Mouse (Mus musculus) forebrain, postnatal 0 days (tissue): ENCODE results near the gene Grin2c. TPM values are rescaled to one million over a fixed set of nuclear protein-coding genes. Genes with fewer than 3 reads are reported as not detected.
A peak's percentile ranks its signal among the peaks of the same experiment; 100 is the strongest.

Source experiments
- ATAC-seq: fragments of 200-750 bp; cut with Nextera tagmentation; 2 replicates; pipeline ENCODE4 v1.8.0; 2017; ENCODE audit warnings: mild to moderate bottlenecking, moderate library complexity
- DNase-seq: peaks from one replicate; pipeline ENCODE4 v3.0.0-alpha.2; 2015
- H3K27ac ChIP-seq: fragments of 300-500 bp; sonication (generic); 2 replicates; pipeline ENCODE4 v1.5.1; 2014; ENCODE audit warnings: low read depth, mild to moderate bottlenecking, antibody characterized with exemption, low read length, moderate library complexity, mixed read lengths
- H3K27me3 ChIP-seq: fragments of 300-500 bp; sonication (generic); 2 replicates; pipeline ENCODE4 v1.6.1; 2014; ENCODE audit warnings: mild to moderate bottlenecking, low read length, mixed read lengths; ENCODE audit not compliant: insufficient read depth
- H3K36me3 ChIP-seq: fragments of 300-500 bp; sonication (generic); 2 replicates; pipeline ENCODE4 v1.6.1; 2014; ENCODE audit warnings: mild to moderate bottlenecking, moderate library complexity; ENCODE audit not compliant: insufficient read depth
- H3K4me1 ChIP-seq: fragments of 300-500 bp; sonication (generic); 2 replicates; pipeline ENCODE4 v1.6.1; 2014; ENCODE audit warnings: antibody characterized with exemption; ENCODE audit not compliant: insufficient read depth
- H3K4me2 ChIP-seq: fragments of 300-500 bp; sonication (generic); 2 replicates; pipeline ENCODE4 v1.6.1; 2014; ENCODE audit warnings: low read depth, mild to moderate bottlenecking, moderate library complexity
- H3K4me3 ChIP-seq: fragments of 300-500 bp; sonication (generic); 2 replicates; pipeline ENCODE4 v1.5.1; 2014; ENCODE audit warnings: low read depth, low read length, mixed read lengths
- H3K9ac ChIP-seq: fragments of 300-500 bp; sonication (generic); 2 replicates; pipeline ENCODE4 v1.6.1; 2014; ENCODE audit warnings: mild to moderate bottlenecking
- H3K9me3 ChIP-seq: fragments of 300-500 bp; sonication (generic); 2 replicates; pipeline ENCODE4 v1.6.1; 2016; ENCODE audit warnings: low read length
- CTCF ChIP-seq: sonication (generic); IDR thresholded peaks from 2 replicates; pipeline ENCODE4 v1.5.1; 2016; ENCODE audit warnings: antibody characterized with exemption, control low read depth, low read depth
- WGBS: fragments of 180-500 bp; shearing (Covaris S2); extraction: QIAGEN DNeasy Blood & Tissue Kit; methylation state at CpG from one replicate; pipeline ENCODE4 v1.1.7; 2014; 5-methylcytosine and 5-hydroxymethylcytosine counted together
- polyA plus RNA-seq: library from polyadenylated mRNA; unstranded; fragments of >200 nt; fragmentation: Nextera tagmentation; extraction: Ambion mirVana; gene quantifications from 2 replicates; pipeline ENCODE4 v1.2.1, GENCODE M21; 2015
- total RNA-seq: library from RNA; depleted of rRNA; stranded (reverse); fragments of >200 nt; gene quantifications from 2 replicates; pipeline ENCODE4 v1.2.3, GENCODE M21; 2014

Grin2c gene
- total and polyA plus RNA-seq, 2 experiments from 2014 or later, result 0.48 to 1.6 TPM

DNA sequence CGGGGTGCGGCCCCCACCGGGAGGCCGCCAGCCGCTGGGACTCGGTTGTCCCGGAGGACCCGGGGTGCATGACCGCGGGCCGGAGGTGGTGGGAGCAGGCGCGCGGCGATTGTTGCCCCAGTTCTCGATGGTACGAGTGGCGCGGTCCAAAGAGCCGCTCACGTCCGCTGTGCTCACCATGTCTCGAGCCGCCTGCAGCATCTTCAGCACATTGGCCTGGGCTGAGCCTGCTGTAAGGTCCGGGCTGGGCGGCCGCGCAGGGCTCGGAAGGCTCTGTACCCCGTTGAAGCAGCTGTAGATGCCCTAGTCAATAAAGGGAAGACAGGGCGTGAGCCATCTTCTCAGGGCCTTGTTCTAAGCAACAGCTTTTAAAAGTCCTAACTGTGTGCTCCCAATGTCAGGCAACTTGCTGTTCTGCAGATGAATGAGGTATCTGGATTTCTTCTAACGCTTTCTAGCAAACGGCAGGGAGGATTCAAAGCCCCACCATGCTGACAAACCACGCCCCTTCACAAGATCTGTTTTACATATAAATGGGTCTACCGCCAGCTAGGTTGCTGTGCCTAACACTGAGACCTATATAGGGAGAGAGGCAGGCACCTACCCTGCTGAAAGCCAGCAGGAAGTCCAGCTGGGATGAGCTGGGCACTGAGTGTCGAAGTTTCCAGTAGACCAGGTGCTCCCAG, 16.5 kb downstream of the Grin2c start:
- Histone ChIP-seq H3K4me2 (peak overlapping the region; percentile 70), H3K27me3 (peaks cover 14% of the 10 kb centered on the region), H3K4me3 (peak overlapping the region; percentile 46), H3K36me3 (no peaks in the 10 kb centered on the region), H3K9me3 (no peaks in the 10 kb centered on the region), H3K4me1 (peaks cover 9% of the 10 kb centered on the region), H3K9ac (peak overlapping the region; percentile 49), H3K27ac (no peak overlapping the region)
- DNase-seq (no peak), ATAC-seq (no peak; the same call in 1 of the 2 replicates)
- WGBS, result under 1% methylated on average over 32 of the region's 36 CpGs
- TF ChIP-seq CTCF, result no peak

DNA sequence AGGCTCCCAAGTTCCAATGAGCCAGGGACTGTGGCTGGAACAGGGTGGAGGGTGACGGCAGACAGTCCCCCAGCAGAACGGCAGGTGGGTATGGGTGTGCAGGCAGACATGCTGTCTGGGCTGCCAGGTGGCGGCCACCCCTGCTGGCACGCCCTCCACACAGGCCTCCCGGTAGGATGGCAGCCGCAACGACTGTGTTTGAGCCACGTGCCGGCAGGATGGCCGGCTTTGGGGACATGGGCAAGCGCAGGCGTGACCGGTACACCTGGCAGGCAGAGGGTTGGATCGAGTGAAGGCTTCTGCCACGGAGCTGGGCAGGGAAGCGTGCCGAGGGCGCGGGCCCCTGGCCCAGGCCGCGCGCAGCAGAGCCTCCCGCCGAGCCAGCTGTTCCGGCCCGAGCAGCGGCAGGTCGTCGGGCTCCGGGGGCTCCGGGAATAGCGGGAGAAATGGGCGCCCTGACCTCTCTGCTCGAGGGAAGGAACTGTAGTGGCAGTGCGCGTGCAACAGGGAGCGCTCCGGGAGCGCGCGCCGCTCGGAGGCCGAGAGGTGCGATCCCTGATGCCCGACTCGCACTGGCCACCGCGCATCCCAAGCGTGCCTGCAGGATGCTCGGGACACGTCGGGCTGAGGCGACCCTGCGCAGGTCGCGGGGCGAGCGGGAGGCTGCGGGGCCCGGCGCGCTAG, 17.2 kb downstream of the Grin2c start:
- Histone ChIP-seq H3K9ac (peak overlapping the region; percentile 49), H3K27ac (no peak overlapping the region), H3K4me2 (peak overlapping the region; percentile 70), H3K9me3 (no peaks in the 10 kb centered on the region), H3K36me3 (0 out of 2 replicates have a peak, but pooled peaks cover 6% of the 10 kb centered on the region), H3K4me3 (peak overlapping the region; percentile 46), H3K4me1 (peaks cover 9% of the 10 kb centered on the region), H3K27me3 (peaks cover 14% of the 10 kb centered on the region)
- DNase-seq (no peak), ATAC-seq (peak; percentile 28; the same call in 1 of the 2 replicates)
- 2% methylated on average over 62 of the region's 63 CpGs for WGBS
- TF ChIP-seq CTCF, result peak; percentile 50

DNA sequence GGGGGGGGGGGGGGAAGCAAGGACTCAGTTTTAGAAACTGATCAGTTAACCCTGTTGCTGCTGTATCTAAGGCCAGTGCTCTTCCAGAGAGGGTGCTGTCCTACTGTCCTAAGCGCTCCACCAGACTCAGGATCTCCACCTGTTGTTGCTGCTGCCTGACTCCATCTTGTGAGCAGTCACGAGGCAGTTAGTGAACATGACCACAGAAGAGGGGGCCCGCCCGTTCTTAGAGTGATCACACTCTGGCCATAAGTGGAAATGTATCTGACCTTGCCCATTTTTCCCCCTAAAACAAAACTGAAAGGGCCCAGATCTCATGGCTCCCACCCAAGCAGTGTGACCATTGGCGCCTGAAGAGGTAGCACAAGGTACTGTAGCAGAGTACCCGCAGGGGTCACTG, 19.1 kb downstream of the Grin2c start:
- H3K27me3 ChIP-seq, result peaks cover 14% of the 10 kb centered on the region
- H3K4me3 ChIP-seq, result no peak overlapping the region
- no peak for DNase-seq
- no peak for ATAC-seq
- no peak overlapping the region for H3K27ac ChIP-seq
- H3K4me1 ChIP-seq, result peaks cover 9% of the 10 kb centered on the region
- no peak overlapping the region for H3K4me2 ChIP-seq
- no peaks in the 10 kb centered on the region for H3K9me3 ChIP-seq
- 76% methylated on average over 6 of the region's 6 CpGs for WGBS
- peaks cover 22% of the 10 kb centered on the region for H3K36me3 ChIP-seq
- no peak for TF ChIP-seq CTCF
- no peak overlapping the region for H3K9ac ChIP-seq

DNA sequence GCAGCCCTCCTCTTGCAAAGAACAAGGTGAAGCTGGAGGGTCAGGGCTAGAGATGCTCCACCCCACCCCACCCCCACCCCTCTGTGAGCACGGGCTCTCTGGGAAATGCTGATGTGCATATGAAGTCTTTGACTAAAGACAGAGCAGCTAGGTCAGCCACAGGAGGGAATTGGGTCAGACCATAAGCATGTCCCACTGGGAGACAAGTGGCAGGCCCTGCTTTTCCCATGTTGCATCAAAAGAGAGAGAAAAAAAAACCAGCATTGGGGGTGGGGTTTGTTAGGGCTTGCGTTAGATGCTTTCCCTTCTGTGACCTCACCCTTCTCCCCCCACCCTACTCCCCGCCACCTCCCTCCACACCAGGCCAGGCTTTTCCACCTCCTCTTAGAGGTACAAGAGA, 19.8 kb downstream of the Grin2c start:
- Histone ChIP-seq H3K9ac (no peak overlapping the region), H3K4me3 (no peak overlapping the region), H3K4me2 (no peak overlapping the region), H3K9me3 (no peaks in the 10 kb centered on the region), H3K27me3 (peaks cover 14% of the 10 kb centered on the region), H3K27ac (no peak overlapping the region), H3K4me1 (peaks cover 9% of the 10 kb centered on the region), H3K36me3 (peaks cover 22% of the 10 kb centered on the region)
- no peak for TF ChIP-seq CTCF
- DNase-seq, result no peak
- WGBS, result 23% methylated on average over 3 of the region's 3 CpGs
- ATAC-seq, result no peak

DNA sequence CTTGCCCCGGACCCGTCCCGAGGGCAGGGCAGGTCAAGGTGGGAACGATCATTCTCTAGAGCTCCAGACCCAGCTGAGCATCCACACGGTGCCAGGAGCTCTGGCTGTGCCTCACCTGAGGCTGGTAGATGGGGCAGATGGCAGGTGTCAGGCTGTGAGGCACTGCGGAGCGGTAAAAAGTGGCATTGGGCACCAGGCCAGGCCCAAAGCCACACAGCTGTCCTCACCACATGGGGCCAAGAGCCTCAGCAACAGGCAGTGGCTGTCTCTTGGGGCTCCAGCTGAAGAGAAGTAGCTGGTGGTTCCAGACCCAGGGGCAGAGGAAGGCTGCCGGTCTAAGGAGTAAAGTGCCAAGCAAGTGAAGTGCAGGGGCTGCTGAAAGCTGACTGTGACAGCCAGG, 20.7 kb downstream of the Grin2c start:
- peaks cover 14% of the 10 kb centered on the region for H3K27me3 ChIP-seq
- no peak for DNase-seq
- H3K4me2 ChIP-seq, result no peak overlapping the region
- H3K4me1 ChIP-seq, result peaks cover 9% of the 10 kb centered on the region
- H3K27ac ChIP-seq, result no peak overlapping the region
- peaks cover 22% of the 10 kb centered on the region for H3K36me3 ChIP-seq
- H3K9ac ChIP-seq, result no peak overlapping the region
- ATAC-seq, result no peak
- no peak for TF ChIP-seq CTCF
- H3K9me3 ChIP-seq, result no peaks in the 10 kb centered on the region
- no peak overlapping the region for H3K4me3 ChIP-seq
- 55% methylated on average over 8 of the region's 8 CpGs for WGBS

DNA sequence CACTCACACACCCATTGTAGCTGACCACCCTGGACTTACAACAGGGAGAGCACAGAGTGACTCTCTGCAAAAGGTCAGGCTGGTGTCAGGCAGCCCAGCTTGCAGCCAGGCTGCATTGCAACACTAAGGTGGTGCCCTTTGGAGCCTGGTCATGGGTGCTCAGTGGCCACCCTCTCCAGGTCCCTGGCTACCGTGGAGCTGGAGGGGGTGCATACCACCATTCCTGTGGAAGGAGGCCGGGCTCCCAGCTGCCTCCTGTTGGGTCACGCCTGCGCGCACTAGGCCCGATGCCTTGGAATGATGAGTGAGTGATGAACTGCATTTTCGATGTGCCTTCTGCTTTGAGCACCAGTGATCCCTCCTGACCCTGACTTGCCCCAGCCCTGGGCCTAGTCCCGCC, 22.2 kb downstream of the Grin2c start:
- Histone ChIP-seq H3K27me3 (peaks cover 8% of the 10 kb centered on the region), H3K9ac (no peak overlapping the region), H3K4me2 (no peak overlapping the region), H3K4me1 (peaks cover 4% of the 10 kb centered on the region), H3K27ac (no peak overlapping the region), H3K4me3 (no peak overlapping the region), H3K9me3 (no peaks in the 10 kb centered on the region), H3K36me3 (peaks cover 22% of the 10 kb centered on the region)
- WGBS, result 91% methylated on average over 8 of the region's 8 CpGs
- no peak for TF ChIP-seq CTCF
- DNase-seq, result no peak
- no peak for ATAC-seq

DNA sequence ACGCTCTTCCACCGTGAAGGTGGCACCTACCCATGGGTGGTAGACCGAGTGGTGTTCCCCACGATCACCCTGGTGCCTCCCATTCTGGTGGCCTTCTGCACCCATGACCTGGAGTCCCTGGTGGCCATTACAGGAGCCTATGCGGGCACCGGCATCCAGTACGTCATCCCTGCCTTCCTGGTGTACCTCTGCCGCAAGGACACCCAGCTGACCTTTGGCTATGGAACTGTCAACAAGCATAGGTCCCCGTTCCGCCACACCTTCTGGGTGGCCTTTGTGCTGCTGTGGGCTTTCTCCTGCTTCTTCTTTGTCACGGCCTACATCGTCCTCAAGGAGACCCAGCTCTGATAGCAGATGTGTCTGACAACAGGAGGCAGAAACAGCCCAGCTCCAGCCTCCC, 23.3 kb downstream of the Grin2c start:
- DNase-seq (no peak), ATAC-seq (no peak)
- Histone ChIP-seq H3K27ac (no peak overlapping the region), H3K27me3 (peaks cover under 1% of the 10 kb centered on the region; the same call in 1 of the 2 replicates), H3K36me3 (peaks cover 22% of the 10 kb centered on the region), H3K4me2 (no peak overlapping the region), H3K9ac (no peak overlapping the region), H3K4me1 (no peaks in the 10 kb centered on the region; the same call in 1 of the 2 replicates), H3K9me3 (no peaks in the 10 kb centered on the region), H3K4me3 (no peak overlapping the region)
- WGBS, result 94% methylated on average over 12 of the region's 12 CpGs
- TF ChIP-seq CTCF, result no peak
